Mouse (Mus musculus): ENCODE measurements around the gene Lrrc3c.
"Not testable (repeated sequence)": the region's sequence is repeated elsewhere in the genome, so short reads cannot be mapped to it uniquely, and the experiment has no call there.

Lrrc3c gene

GRCm38 (mm10) chr11:98586087-98586891, 11.8 kb upstream of the Lrrc3c start:
- DNase-seq (ENCODE audit: low read depth, low spot score), result no peak

- peak; percentile 92 for DNase-seq (ENCODE audit: low read depth, low spot score)
These were observed 11.1 kb upstream of the Lrrc3c start, which contains the start of gene Ormdl3 for GRCm38 (mm10) chr11:98586892-98587563. Gene Ormdl3, minus strand, starts transcription at chr11:98587368.

- no peak for DNase-seq (ENCODE audit: low read depth, low spot score)
These were observed 10.2 kb upstream of the Lrrc3c start for GRCm38 (mm10) chr11:98587684-98588546.

GRCm38 (mm10) chr11:98588833-98589281, 9.2 kb upstream of the Lrrc3c start:
- DNase-seq (ENCODE audit: low read depth, low spot score), result no peak

- DNase-seq (ENCODE audit: low read depth, low spot score), result no peak
These were observed 8.8 kb upstream of the Lrrc3c start for GRCm38 (mm10) chr11:98589306-98589705.

- no peak for DNase-seq (ENCODE audit: low read depth, low spot score)
These were observed 7.3 kb upstream of the Lrrc3c start for GRCm38 (mm10) chr11:98590548-98591445.

GRCm38 (mm10) chr11:98595021-98595420, 3.1 kb upstream of the Lrrc3c start:
- DNase-seq (ENCODE audit: low read depth, low spot score), result no peak

GRCm38 (mm10) chr11:98595473-98595872, 2.6 kb upstream of the Lrrc3c start:
- no peak for DNase-seq (ENCODE audit: low read depth, low spot score)

GRCm38 (mm10) chr11:98595955-98596354, 2.1 kb upstream of the Lrrc3c start:
- DNase-seq (ENCODE audit: low read depth, low spot score), result no peak

GRCm38 (mm10) chr11:98597363-98597762, 728 bp upstream of the Lrrc3c start:
- peak; percentile 71 for DNase-seq (ENCODE audit: low read depth, low spot score)

GRCm38 (mm10) chr11:98598851-98599290, 780 bp downstream of the Lrrc3c start:
- DNase-seq (ENCODE audit: low read depth, low spot score), result no peak

- no peak for DNase-seq (ENCODE audit: low read depth, low spot score)
These were observed 1.2 kb downstream of the Lrrc3c start for GRCm38 (mm10) chr11:98599291-98599690.

- DNase-seq (ENCODE audit: low read depth, low spot score), result peak; percentile 63
These were observed 4.1 kb downstream of the Lrrc3c start for GRCm38 (mm10) chr11:98602090-98602690.

GRCm38 (mm10) chr11:98603953-98604352, 5.9 kb downstream of the Lrrc3c start:
- DNase-seq (ENCODE audit: low read depth, low spot score), result no peak

GRCm38 (mm10) chr11:98604911-98605310, 6.8 kb downstream of the Lrrc3c start:
- not testable (repeated sequence) for DNase-seq (ENCODE audit: low read depth, low spot score)

GRCm38 (mm10) chr11:98606763-98607162, 8.7 kb downstream of the Lrrc3c start:
- DNase-seq (ENCODE audit: low read depth, low spot score), result no peak

- no peak for DNase-seq (ENCODE audit: low read depth, low spot score)
These were observed 22.7 kb downstream of the Lrrc3c start for GRCm38 (mm10) chr11:98620791-98621190.

- DNase-seq (ENCODE audit: low read depth, low spot score), result not testable (repeated sequence)
These were observed 25.9 kb downstream of the Lrrc3c start for GRCm38 (mm10) chr11:98623981-98624380.

- DNase-seq (ENCODE audit: low read depth, low spot score), result not testable (repeated sequence)
These were observed 26.3 kb downstream of the Lrrc3c start for GRCm38 (mm10) chr11:98624381-98624780.

Data from retina, postnatal 7 days (tissue).